Mouse (Mus musculus) cerebellum, adult 9-10 months (tissue): Measurements from ENCODE around the gene Cep70.
A peak's percentile ranks its signal among the peaks of the same experiment; 100 is the strongest.

ENCODE experiments used
- DNase-seq: peaks from one replicate; pipeline ENCODE4 v3.0.0; 2022

Gene Cep70

DNA sequence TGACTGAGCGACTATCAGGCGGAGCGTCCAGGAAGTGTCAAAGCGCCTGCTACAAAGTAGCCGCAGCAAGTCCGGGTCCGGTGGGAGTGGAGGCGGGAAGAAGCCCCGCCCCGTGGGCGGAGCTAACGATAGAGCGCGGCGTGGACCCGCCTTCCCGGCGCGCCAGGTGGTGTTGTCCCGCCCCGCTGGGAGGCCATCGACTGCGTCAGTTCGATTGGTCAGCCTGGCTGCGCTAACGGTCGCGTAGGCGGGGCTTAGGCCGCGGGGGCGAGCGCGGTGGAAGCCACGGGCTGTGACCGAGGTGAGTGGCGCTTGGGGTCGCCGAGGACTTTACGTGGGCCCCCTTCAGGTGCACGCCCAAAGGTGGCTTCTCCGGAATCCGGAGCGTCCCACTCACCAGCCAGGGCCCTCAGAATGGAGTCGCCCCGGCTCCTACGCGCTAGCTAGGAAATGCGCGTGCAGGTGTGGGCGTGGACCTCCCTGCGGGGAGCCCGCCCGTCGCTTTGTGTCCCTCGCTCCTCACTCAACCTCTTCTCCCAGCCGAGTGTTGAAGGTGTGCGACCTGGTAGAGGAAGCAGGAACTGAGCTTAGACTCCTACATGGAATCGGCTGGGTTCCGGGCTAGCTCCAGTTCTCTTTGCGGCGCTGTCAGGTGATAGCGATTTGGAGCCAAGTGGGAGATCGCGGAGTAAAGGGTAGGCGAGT, at the start of gene Cep70:
Gene Cep70 (plus strand): TSS at position 178 of the 705 bp plus-strand sequence.
- peak; percentile 96 for DNase-seq

DNA sequence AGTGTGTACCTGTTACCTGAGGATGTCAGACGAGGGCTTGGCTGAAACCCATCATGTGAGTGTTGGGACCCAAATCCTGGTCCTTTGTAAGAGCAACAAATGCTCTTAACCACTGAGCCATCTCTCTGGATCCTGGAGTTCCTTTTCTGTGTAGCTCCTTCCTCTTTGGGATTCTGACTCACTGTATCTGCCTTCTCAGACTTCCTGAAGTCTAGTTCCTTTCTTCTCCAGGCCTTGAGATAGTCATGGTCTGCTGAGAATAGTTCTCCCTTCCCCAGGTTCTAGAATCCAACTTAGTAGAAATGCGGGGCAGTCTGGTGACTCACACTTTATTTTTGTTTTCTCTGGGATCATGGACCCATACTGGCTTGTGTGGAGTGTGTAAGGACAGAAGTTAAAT, 30.5 kb upstream of the Cep70 start:
- no peak for DNase-seq

DNA sequence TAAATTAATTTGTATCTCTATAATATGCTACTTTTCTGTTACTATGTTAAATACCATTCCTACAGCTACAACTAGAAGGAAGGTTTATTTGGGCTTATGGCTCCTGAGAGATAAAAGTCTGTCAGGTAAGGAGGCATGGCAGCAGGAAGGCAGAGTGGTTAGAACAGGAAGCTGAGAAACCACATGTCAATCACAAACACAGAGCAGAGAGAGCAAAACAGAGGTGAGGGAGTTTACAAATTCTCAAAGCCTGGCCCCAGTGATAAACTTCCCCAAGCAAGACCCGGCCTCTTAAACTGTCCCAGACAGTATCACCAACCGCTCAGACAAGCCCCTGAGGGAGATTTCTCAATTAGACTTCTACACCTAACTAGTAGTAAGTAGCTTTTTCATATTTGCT, 27.0 kb upstream of the Cep70 start:
- DNase-seq, result no peak

DNA sequence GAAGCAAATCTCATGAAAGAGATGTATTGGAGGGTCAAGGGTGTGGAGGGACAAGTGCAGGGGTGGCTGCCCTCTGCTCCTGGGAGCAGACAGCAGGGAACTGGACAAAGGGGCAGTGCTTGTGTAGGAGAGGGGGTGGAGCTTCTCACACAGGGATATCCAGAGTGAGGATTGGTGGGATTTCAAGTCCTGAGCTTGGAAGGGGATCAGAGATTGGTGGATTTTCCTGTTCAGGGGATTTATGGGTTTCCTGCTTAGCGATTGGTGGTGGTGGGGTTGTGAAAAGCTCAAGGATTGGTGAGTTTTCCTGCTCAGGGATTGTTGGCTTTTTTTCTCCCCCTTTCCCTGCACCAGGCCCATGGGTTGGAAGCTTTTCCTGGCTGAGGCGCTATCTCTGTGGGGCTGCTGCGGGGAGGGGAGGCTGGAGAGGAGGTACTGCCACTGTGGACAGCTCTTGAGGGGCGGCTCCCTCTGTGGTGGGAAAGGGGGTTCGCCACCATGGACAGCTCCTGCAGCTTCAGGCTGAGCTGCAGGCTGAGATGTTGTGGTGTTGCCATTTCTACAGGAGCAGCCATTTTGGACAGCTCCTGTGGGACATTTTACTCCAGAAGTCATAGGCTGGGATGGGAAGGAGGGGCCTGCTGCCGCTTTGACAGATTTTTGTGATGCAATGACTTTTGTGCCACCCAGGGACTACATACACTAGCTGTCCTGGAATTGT, 25.0 kb upstream of the Cep70 start:
- DNase-seq, result no peak

DNA sequence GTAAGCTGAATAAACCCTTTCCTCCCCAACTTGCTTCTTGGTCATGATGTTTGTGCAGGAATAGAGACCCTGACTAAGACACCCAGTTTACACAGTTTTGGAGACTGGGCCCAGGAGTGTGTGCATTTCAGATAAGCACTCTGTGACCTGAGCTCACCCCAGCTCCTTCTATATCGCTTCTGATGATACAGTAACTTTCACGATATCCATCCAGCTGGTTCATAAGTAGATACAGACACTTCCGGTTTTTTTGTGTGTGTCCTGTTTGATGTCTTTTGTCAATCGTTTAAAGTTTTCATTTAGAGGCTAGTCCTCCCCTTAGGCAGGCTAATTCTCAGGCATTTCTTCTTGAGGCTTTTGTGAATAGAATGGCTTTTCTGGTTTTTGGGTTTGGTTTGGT, 21.5 kb upstream of the Cep70 start:
- DNase-seq, result no peak

DNA sequence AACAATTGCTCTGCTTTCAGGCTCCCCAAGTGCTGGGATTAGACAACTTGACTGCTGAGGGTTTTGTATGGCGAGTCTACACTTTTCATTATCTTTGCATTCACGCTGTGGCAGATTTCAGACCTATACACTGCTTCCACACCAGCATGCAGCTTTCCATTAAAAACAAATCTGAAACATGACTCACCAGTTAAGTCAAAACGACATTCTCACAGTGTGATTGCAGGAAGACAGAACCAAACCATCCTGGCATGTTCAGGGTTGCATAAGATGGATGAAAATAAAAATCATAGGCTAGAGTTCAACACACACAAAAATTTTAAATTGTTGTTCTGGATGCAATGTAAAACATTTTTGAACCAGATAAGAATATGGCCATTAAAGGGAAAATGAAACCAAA, 18.6 kb upstream of the Cep70 start:
- DNase-seq, result no peak

DNA sequence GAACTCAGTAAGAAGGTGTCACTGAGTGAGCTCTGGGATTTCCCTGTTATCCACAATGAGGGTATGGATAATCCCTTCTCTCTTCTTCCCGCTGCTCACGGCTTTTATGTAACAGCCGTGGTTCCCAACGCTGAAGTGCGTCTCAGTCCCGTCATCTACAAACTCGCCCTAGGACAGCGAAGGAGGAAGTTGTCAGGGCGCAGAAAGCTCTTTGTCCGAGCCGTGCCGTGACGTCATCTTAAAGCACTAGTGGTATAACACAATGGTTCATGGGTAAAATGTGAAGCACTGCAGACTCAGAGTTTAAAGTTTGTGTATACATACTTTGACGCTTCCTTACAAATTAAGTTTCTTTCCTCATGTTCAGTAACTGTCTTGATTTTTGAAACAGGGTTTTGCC, 13.7 kb upstream of the Cep70 start:
- no peak for DNase-seq

DNA sequence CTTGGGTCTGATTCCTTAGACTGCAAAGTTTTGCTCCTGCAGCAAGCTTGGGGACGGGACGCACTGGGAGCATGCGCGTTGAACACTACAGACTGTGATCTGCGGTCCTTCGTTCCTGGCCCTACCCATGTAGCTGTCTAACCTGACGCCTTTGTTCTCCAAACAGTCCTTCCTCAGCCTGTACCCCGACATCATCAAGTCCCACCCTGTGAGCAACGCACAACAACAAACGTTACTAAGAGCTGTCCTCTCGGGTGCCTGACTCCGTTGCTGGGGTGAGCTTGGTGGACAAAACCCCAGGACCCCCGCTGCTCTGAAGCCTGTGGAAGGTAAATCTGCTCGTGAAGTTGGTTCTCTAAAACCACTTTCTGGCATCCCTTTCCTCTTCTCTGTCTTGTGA, 6.0 kb upstream of the Cep70 start, which contains the start of gene Faiml:
Gene Faiml (minus strand): TSS at position 101 of the 400 bp plus-strand sequence.
- DNase-seq, result no peak

DNA sequence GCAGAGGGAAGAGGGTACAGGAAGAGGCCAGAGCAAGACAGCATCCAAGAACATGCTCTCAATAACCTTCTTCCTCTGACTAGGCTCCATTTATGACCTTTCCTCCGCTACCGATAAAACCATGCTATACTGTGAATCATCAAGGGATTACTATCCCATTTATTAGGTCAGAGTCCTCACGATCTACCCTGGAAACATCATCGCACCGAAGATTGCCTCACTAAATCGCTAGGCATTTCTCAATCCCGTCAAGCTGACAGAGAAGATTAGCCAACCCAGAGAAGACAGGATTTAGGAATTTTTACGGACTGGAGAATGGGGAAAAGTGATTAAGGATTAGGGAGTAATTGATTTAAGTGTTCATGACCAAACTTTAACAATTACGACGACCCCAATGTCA, 4.9 kb upstream of the Cep70 start:
- DNase-seq, result no peak

DNA sequence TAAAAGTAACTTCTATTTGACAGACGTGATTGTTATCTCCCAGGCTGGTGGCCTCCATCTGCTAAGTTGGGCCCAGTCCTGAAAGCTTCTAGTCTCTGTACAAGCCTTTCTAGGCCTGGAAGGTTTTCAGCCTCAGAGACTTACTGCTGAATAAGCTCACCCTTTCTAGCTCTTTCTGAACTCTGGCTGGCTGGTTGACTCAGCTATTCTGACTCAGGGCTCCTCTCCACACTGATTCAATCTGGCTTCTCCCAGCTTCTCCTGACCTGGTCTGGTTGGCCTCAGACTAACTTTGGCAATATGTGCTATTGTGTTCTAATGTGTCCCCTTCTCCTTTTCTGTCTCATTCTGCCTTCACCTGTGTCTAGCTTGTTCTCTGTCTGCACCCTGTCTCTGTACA, 3.9 kb upstream of the Cep70 start:
- no peak for DNase-seq

DNA sequence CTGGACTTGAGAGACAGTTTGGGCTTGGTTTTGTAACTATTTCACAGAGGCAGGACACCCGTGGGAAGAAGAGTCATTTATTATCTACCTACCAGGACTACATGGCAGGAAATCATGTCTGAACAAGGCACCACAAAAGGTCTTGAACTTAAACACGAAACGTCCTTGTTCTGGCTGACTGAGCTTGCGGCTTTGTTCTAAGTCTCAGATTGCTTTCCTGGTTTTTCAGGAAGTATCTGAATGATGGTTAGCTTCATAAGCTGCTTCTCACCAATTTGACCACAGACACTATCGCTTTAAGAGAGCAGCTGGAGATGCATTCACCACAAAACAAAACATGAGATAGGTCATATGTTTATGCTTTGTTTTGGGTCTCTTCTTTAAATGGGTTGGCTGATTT, 2.6 kb upstream of the Cep70 start:
- no peak for DNase-seq

DNA sequence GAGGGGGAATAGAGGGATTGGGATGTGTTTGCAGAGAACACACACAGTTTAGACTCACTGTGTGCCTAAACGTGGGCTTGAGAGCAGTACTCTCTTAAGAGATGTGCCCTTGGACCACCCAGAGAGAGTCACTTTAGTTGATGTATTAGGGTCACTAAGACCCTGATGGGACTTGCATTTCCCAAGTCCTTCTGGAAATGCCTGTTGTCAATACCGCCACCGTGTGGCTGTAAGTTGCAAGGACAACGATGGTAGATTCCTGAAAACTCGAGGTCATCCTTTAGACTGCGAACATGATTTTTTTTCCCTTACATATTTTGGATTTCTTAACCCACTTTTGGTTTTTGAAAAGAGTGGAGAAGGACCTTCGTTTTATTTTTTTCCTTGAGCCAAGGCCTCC, 1.1 kb upstream of the Cep70 start:
- DNase-seq, result peak; percentile 67

DNA sequence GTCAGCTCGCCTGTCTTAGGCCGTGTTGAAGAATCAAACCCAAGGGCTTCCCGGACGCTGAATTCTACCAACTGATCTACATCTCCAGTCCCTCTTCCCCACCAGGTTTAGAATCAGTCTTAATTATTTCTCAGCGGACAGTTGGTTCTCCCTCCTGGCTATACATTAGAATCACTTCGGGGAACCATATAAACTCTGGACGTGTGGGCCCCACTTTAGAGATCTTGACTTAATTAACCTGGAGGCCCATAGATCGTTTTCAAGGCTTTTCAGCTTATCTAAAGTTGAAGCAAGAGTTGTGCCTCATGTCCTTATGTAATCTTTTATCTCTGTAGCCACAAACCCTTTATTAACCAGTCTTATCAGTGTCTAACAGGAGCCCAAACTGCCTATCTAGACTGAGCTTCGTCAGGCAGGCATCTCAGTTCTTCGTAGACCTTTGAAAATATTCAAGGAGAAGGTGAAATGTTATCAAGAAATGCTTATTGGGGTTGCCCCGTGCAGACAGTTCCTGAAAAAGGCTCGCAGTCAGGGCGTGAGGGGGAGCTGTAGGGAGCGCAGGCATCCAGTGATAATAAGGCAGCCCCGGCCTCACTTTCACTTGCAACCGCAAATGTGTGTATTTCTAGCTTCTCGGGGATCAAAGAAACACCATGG, 506 bp upstream of the Cep70 start:
- DNase-seq, result no peak

DNA sequence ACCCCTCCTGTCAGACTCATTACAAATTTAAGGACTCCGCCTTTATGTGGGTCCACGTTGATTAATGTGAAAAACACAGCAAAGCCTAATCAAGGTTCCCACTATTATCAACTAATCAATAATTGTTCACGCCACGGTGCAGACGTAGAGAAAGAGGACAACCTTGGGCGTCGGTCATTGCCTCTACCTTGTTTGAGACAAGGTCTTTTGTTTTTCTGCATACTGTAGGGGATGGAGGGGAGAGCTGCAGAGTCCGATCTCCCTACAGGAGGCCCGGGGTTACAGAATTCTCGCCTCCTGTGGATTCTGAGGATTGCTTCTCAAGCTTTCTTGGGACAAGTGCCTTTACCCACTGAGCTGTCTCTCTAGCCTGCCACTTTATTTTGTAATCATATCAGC, 727 bp downstream of the Cep70 start:
- no peak for DNase-seq

DNA sequence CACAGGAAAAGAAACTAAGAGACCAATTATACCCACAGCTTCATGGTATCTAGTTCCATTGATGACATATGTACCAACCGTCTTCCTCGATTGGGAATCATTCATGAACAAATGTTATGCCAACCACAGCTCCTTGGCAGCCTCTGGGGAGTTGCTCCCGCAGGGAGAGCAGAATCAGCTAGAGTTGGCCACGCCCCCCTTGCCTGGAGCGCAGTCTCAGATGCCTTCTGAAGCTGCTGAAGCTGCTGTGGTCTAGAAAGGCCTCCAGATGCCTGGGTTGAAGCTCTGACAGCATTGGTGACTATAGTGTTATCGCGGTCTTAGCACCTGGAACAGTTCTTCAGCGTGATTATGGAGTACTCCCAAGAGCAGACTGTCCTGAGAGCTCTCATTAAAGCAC, 5.1 kb downstream of the Cep70 start:
- no peak for DNase-seq

DNA sequence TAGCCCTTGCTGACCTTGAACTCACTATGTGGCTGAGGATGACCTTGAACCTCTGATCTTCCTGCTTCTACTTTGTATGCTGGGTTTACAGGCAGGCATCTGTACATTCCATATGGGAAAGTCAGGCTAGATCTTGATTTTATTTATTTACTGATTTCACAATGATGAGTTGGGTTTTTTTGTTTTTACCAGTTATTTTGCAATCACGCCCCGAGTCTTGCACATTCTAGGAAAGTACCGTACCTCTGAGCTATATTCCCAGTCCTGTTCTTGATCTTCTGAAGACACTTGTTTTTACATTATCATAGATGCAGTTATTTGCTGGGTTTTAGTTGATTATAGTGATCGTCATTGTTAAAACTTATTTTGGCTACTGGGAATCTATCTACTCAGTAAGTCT, 5.7 kb downstream of the Cep70 start:
- no peak for DNase-seq

DNA sequence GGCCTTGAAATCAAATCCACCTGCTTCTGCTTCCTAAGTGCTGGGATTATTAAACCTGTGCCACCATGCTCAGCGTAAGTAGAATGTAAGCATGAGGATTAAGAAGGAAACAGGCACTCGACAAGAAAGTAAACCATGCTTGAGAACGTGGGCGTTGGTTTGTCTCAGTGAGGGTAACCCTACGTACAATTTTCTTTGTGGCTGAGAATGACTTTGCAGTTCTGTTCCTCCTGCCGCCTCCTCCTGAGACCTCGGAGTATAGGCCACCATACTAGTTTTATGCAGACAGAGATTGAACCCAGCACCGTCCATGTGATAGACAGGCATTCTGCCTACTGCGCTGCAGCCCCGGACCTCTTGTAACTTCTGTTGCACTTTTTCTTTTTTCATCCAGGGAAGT, 10.7 kb downstream of the Cep70 start:
- no peak for DNase-seq

DNA sequence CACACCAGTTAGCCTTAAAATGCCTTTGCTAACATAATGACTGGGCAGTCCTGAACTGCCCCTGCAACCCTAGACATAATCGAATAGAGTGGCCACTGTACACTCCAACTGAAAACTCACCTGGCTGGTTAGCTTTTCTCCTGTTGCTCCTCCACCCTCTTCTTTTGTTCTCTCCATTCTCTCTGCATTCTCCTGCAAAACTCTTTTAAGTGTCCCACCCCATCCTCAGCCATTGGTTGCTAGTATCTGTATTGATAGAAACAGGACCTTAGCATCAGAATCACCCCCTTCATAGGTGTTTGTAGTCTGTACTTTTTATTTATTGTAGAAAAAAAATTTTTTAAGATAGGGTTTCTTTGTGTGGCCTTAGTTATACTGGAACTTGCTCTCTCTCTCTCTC, 13.0 kb downstream of the Cep70 start:
- DNase-seq, result no peak

DNA sequence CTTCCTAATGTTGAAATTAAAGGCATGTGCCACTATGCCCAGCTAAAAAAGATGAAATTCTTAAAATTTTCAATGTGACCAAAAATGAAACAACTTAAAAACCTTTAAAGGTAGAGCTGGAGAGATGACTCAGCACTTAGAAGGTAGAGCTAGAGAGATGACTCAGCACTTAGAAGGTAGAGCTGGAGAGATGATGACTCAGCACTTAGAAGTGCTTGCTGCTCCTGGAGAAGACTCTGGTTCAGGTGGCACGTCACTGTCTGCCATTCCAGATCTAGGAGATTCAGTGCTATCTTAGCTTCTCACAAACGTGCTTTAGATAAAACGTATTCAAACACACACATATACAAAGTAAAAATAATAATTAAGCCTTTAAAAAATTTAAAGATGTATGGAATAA, 13.7 kb downstream of the Cep70 start:
- DNase-seq, result no peak

DNA sequence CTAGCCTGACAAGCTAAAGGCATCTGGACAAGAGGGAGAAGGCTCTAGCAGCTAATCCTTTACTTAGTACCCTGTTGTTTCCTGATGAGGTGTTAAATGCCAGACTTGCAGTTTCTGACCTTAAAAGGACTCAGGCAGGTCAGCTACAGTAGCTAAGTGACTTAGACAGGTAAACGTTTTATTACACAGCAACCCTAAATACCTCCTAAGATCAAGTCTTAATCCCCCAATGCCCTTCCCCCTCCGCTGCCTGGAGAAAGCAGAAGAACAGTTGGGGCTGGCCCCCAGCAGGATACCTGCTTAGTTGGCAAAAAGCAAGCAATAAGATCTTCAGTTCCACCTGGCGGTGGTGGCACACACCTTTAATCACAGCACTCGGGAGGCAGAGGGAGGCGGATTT, 15.7 kb downstream of the Cep70 start:
- no peak for DNase-seq

DNA sequence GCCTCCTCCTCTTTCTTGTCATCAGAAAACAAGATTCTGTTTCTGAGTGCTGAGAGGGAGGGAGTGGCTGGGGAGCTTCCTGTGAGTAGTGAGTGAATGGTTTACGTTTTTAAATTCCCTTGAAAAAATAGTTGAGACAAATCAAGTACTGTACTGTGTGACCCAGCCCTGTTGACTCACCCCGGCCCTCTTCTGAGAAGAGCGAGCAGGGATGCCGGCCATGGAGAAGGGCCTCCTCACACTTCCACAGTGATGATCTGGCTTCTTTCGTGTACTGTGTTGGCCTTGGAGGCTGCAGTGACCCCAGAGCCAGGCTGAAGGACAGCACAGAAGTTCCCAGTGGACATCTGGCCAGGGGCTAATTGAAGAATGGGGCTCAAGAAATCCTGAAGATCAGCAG, 61.1 kb downstream of the Cep70 start:
- DNase-seq, result no peak

DNA sequence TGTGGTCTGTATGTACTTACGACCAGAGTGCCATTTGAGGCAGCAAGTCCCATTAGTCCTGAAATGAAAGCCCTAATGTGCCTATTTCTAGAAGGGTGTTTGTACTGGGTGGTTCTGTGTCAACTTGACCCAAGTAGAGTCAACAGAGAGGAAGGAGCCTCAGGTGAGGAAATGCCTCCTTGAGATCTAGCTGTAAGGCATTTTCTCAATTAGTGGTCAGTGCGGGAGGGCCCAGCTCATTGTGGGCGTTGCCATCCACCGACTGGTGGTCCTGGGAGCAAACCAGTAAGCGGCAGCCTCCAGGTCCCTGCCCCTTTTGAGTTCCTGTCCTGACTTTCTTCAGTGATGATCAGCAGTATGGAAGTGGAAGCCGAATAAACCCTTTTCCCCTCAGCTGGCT, 63.1 kb downstream of the Cep70 start:
- DNase-seq, result no peak

DNA sequence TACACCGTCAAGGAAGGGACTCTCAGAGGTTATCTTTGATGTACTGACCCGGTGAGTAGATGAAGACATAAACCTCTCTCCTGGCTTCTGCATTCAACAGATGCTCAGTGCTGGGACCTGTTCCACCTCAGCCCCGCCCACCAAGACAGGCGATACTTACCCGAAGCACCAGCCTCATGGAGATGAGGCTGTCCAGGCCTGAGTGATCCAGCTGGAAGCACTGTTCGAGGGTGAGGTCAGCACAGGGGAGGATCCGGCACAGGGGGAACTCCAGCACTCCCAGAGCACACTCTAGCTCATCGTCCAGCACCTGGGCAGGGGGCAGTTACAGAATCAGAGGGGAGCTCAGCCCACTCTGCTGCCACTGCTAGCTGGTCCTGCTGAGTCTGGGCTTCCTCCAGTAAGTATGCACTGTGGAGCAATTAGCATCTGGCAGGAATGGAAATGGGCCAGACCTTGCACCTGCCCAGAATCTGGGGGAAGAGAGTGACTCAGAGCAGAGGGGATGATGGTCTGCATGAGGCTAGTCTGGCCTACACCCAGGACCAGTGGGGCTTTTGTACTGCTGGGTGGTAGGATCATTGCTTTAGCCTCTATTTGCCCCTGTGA, 76.3 kb downstream of the Cep70 start:
- DNase-seq, result no peak

DNA sequence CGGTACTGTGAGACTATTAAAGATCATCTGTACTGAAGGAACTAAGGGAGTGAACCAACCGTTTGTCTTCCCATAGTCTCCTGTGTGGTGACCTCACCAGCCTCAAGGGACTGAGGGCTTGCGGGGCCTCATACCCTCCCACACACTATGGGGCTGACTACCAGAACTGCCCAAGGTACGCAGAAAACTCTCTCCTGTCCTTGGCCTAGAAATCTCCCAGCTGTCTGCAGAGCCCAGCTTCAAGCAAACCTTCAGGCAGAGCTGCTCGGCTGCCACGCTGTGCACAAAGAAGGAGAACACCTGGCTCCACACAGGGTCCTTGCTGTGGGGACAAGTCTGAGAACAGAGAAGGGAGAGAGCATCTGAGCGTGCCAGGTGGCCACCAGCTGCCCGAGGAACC, 76.8 kb downstream of the Cep70 start:
- peak; percentile 13 for DNase-seq
